Mouse (Mus musculus): ENCODE measurements around the gene Ipo11. TPM values are rescaled to one million over a fixed set of nuclear protein-coding genes. Genes with fewer than 3 reads are reported as not detected.

The Ipo11 gene
- polyA plus RNA-seq, 1 experiment: 48.6 TPM

Other genes with a start within 250 kb of the Ipo11 start
- 26.3 and 28.4 TPM in 2 replicates for gene Dimt1, start 10.2 kb upstream of the Ipo11 start, polyA plus RNA-seq (2012; rRNA removed)
- gene Kif2a, start 85.2 kb upstream of the Ipo11 start, polyA plus RNA-seq (2012; rRNA removed): 62.8 and 63.2 TPM in 2 replicates

All from frontal cortex, adult 2 months (tissue).